Mouse (Mus musculus) kidney, embryonic 14.5 days (tissue): ENCODE data around the gene Aldh3a1. TPM values are rescaled to one million over a fixed set of nuclear protein-coding genes. Genes with fewer than 3 reads are reported as not detected.

Source experiments
- polyA plus RNA-seq: library from polyadenylated mRNA; unstranded; fragments of >200 nt; fragmentation: Nextera tagmentation; extraction: Ambion mirVana; gene quantifications from 2 replicates; pipeline ENCODE4 v1.2.1, GENCODE M21; 2014

The Aldh3a1 gene
- polyA plus RNA-seq, 1 experiment from 2014 or later: not detected

Other genes with a start within 250 kb of the Aldh3a1 start
- gene Kcnj12, start 185.0 kb upstream of the Aldh3a1 start, polyA plus RNA-seq: 0.32 TPM in 1 of 2 replicates, not detected in the other
- gene Tnfrsf13b, start 80.8 kb upstream of the Aldh3a1 start, polyA plus RNA-seq: 0.70 and 1.2 TPM in 2 replicates
- 96.9 and 182 TPM in 2 replicates for gene Usp22, start 32.5 kb upstream of the Aldh3a1 start, polyA plus RNA-seq
- 17.9 and 32.5 TPM in 2 replicates for gene Aldh3a2, start 59.9 kb downstream of the Aldh3a1 start, polyA plus RNA-seq
- not detected in 2 replicates for gene Slc47a2, start 135.3 kb downstream of the Aldh3a1 start, polyA plus RNA-seq
- 4.3 and 9.1 TPM in 2 replicates for gene Slc47a1, start 170.8 kb downstream of the Aldh3a1 start, polyA plus RNA-seq
- gene Rnf112, start 246.6 kb downstream of the Aldh3a1 start, polyA plus RNA-seq: 0.08 and 0.26 TPM in 2 replicates